Mouse (Mus musculus) embryo, embryonic 11 days (tissue): Measurements from ENCODE around the gene Lrrc2.

Experiments
- DNase-seq: peaks from one replicate; pipeline ENCODE4 v3.0.0-alpha.2; 2015

The Lrrc2 gene

GRCm38 (mm10) chr9:110989141-110989540 is 37.8 kb downstream of the Lrrc2 start:
- DNase-seq: no peak

- DNase-seq: no peak
These were observed 38.2 kb downstream of the Lrrc2 start for GRCm38 (mm10) chr9:110989543-110989942.

- DNase-seq: no peak
These were observed 38.9 kb downstream of the Lrrc2 start, which contains the start of gene Rtp3 for GRCm38 (mm10) chr9:110990204-110990603. TSS of gene Rtp3 (minus strand) at chr9:110990583.

GRCm38 (mm10) chr9:110993281-110993709 is 42.0 kb downstream of the Lrrc2 start:
- DNase-seq: no peak

- DNase-seq: peak; percentile 89
These were observed 43.4 kb downstream of the Lrrc2 start for GRCm38 (mm10) chr9:110994716-110995172.

GRCm38 (mm10) chr9:110997245-110997644 is 45.9 kb downstream of the Lrrc2 start:
- peak; percentile 91 for DNase-seq

GRCm38 (mm10) chr9:110999056-110999455 is 47.7 kb downstream of the Lrrc2 start:
- no peak for DNase-seq

- no peak for DNase-seq
These were observed 48.5 kb downstream of the Lrrc2 start for GRCm38 (mm10) chr9:110999856-111000255.

- no peak for DNase-seq
These were observed 50.3 kb downstream of the Lrrc2 start for GRCm38 (mm10) chr9:111001621-111002020.

- no peak for DNase-seq
These were observed 51.9 kb downstream of the Lrrc2 start for GRCm38 (mm10) chr9:111003279-111003678.

- no peak for DNase-seq
These were observed 55.2 kb downstream of the Lrrc2 start for GRCm38 (mm10) chr9:111006544-111006943.

GRCm38 (mm10) chr9:111009763-111010162 is 58.4 kb downstream of the Lrrc2 start:
- DNase-seq: no peak

GRCm38 (mm10) chr9:111011550-111011949 is 60.2 kb downstream of the Lrrc2 start:
- no peak for DNase-seq

- no peak for DNase-seq
These were observed 60.7 kb downstream of the Lrrc2 start for GRCm38 (mm10) chr9:111012041-111012440.

- DNase-seq: no peak
These were observed 64.3 kb downstream of the Lrrc2 start for GRCm38 (mm10) chr9:111015658-111016057.

GRCm38 (mm10) chr9:111019022-111019421 is 67.7 kb downstream of the Lrrc2 start, which contains the start of gene Ltf:
TSS of gene Ltf (plus strand) at chr9:111019271.
- no peak for DNase-seq

- DNase-seq: no peak
These were observed 75.4 kb downstream of the Lrrc2 start for GRCm38 (mm10) chr9:111026791-111027190.
